Mouse (Mus musculus) small intestine, adult 2 months (tissue): ENCODE results near the gene Txk. TPM values are rescaled to one million over a fixed set of nuclear protein-coding genes. Genes with fewer than 3 reads are reported as not detected.

Experiments used
- H3K27ac ChIP-seq: fragments of 200-500 bp; 2 replicates; pipeline ENCODE4 v1.5.1; 2012; ENCODE audit warnings: low read depth, low read length, control low read depth, inconsistent platforms; ENCODE audit not compliant: insufficient read depth
- H3K27me3 ChIP-seq: fragments of 200-500 bp; 2 replicates; pipeline ENCODE4 v1.6.1; 2012; ENCODE audit warnings: mild to moderate bottlenecking, moderate library complexity, low read length, inconsistent platforms; ENCODE audit not compliant: control insufficient read depth, insufficient read depth
- H3K36me3 ChIP-seq: fragments of 200-500 bp; 2 replicates; pipeline ENCODE4 v1.6.1; 2012; ENCODE audit warnings: mild to moderate bottlenecking, low read length, control low read depth, inconsistent platforms; ENCODE audit not compliant: control insufficient read depth, insufficient read depth
- H3K4me1 ChIP-seq: fragments of 200-500 bp; 2 replicates; pipeline ENCODE4 v1.6.1; 2012; ENCODE audit warnings: low read length, inconsistent platforms, mixed read lengths; ENCODE audit not compliant: control insufficient read depth, insufficient read depth, insufficient read length
- H3K4me3 ChIP-seq: fragments of 200-500 bp; 2 replicates; pipeline ENCODE4 v1.5.1; 2012; ENCODE audit warnings: low read depth, mild to moderate bottlenecking, control low read depth, inconsistent platforms, low read length, moderate library complexity
- CTCF ChIP-seq: fragments of 200-500 bp; IDR thresholded peaks from 2 replicates; pipeline ENCODE4 v1.5.1; 2012; ENCODE audit warnings: low read depth, mild to moderate bottlenecking, control low read depth, inconsistent platforms, low read length, moderate library complexity, mixed read lengths; ENCODE audit not compliant: insufficient replicate concordance, insufficient read length; ENCODE audit errors: extremely low read depth
- POLR2A ChIP-seq: fragments of 200-500 bp; IDR thresholded peaks from 2 replicates; pipeline ENCODE4 v1.6.1; 2012; ENCODE audit warnings: low read depth, mild to moderate bottlenecking, control low read depth, inconsistent platforms, low read length, moderate library complexity
- WGBS: fragments of 180-500 bp; shearing (Covaris S2); methylation state at CpG from one replicate; pipeline ENCODE4 v1.1.7; 2018; 5-methylcytosine and 5-hydroxymethylcytosine counted together
- polyA plus RNA-seq: library from polyadenylated mRNA; depleted of rRNA; stranded (reverse); fragments of >200 nt; gene quantifications from 2 replicates; pipeline ENCODE4 v1.2.3, GENCODE M21; 2012

The Txk gene
- polyA plus RNA-seq, 1 experiment = 0.34 TPM

- Histone ChIP-seq H3K27me3 (no peaks in the 10 kb centered on the region), H3K36me3 (peaks cover 17% of the 10 kb centered on the region), H3K4me3 (no peak overlapping the region), H3K27ac (no peak overlapping the region), H3K4me1 (peaks cover 5% of the 10 kb centered on the region; the same call in 1 of the 2 replicates)
- 90% methylated on average over 7 of the region's 7 CpGs for WGBS
- TF ChIP-seq POLR2A (no peak), CTCF (no peak)
These were observed 1.4 kb downstream of the Txk start for GRCm38 (mm10) chr5:72751056-72751758.

- peaks cover 5% of the 10 kb centered on the region; the same call in 1 of the 2 replicates for H3K4me1 ChIP-seq
- WGBS = 82% methylated on average over 5 of the region's 5 CpGs
- H3K27me3 ChIP-seq = no peaks in the 10 kb centered on the region
- no peak overlapping the region for H3K27ac ChIP-seq
- H3K4me3 ChIP-seq = no peak overlapping the region
- peaks cover 10% of the 10 kb centered on the region for H3K36me3 ChIP-seq
- TF ChIP-seq POLR2A (no peak), CTCF (no peak)
These were observed 2.4 kb downstream of the Txk start for GRCm38 (mm10) chr5:72750226-72750625.

- peaks cover 5% of the 10 kb centered on the region; the same call in 1 of the 2 replicates for H3K4me1 ChIP-seq
- 43% methylated on average over 7 of the region's 7 CpGs for WGBS
- no peak for TF ChIP-seq CTCF
- TF ChIP-seq POLR2A = no peak
- no peaks in the 10 kb centered on the region for H3K27me3 ChIP-seq
- no peaks in the 10 kb centered on the region for H3K36me3 ChIP-seq
- no peak overlapping the region for H3K27ac ChIP-seq
- H3K4me3 ChIP-seq = no peak overlapping the region
These were observed 3.8 kb downstream of the Txk start for GRCm38 (mm10) chr5:72748659-72749265.

- H3K27me3 ChIP-seq = no peaks in the 10 kb centered on the region
- TF ChIP-seq POLR2A = no peak
- no peak for TF ChIP-seq CTCF
- WGBS = 88% methylated on average over 4 of the region's 4 CpGs
These were observed 5.2 kb downstream of the Txk start for GRCm38 (mm10) chr5:72747384-72747783.

GRCm38 (mm10) chr5:72746461-72746860 lies 6.1 kb downstream of the Txk start:
- 62% methylated on average over 4 of the region's 4 CpGs for WGBS
- TF ChIP-seq POLR2A (no peak), CTCF (no peak)
- H3K27me3 ChIP-seq = no peaks in the 10 kb centered on the region
- no peak overlapping the region for H3K4me3 ChIP-seq
- H3K36me3 ChIP-seq = no peaks in the 10 kb centered on the region
- peaks cover 5% of the 10 kb centered on the region; the same call in 1 of the 2 replicates for H3K4me1 ChIP-seq
- H3K27ac ChIP-seq = no peak overlapping the region

More at GRCm38 (mm10) chr5:72747384-72747783, 5.2 kb downstream of the Txk start:
- H3K4me3 ChIP-seq = no peak overlapping the region
- peaks cover 5% of the 10 kb centered on the region; the same call in 1 of the 2 replicates for H3K4me1 ChIP-seq
- H3K27ac ChIP-seq = no peak overlapping the region
- H3K36me3 ChIP-seq = no peaks in the 10 kb centered on the region

GRCm38 (mm10) chr5:72743103-72743502 lies 9.5 kb downstream of the Txk start:
- WGBS = 91% methylated on average over 6 of the region's 6 CpGs
- Histone ChIP-seq H3K27me3 (no peaks in the 10 kb centered on the region), H3K36me3 (no peaks in the 10 kb centered on the region), H3K4me3 (no peak overlapping the region), H3K4me1 (no peaks in the 10 kb centered on the region), H3K27ac (no peak overlapping the region)
- no peak for TF ChIP-seq CTCF

- Histone ChIP-seq H3K4me3 (no peak overlapping the region), H3K27me3 (peaks cover 2% of the 10 kb centered on the region; the same call in 1 of the 2 replicates), H3K27ac (no peak overlapping the region), H3K36me3 (no peaks in the 10 kb centered on the region), H3K4me1 (no peaks in the 10 kb centered on the region)
- 39% methylated on average over 7 of the region's 7 CpGs for WGBS
- TF ChIP-seq CTCF (no peak), POLR2A (no peak)
These were observed 15.7 kb downstream of the Txk start for GRCm38 (mm10) chr5:72736868-72737267.
